Mouse (Mus musculus) liver (tissue): Measurements from ENCODE around the gene Gm8978.
A peak's percentile ranks its signal among the peaks of the same experiment; 100 is the strongest.
"Not testable (repeated sequence)": the region's sequence is repeated elsewhere in the genome, so short reads cannot be mapped to it uniquely, and the experiment has no call there.

Experiments
- DNase-seq: peaks from one replicate; pipeline ENCODE4 v3.0.0-alpha.2; 2020; ENCODE audit warnings: mixed read lengths

The Gm8978 gene

DNA sequence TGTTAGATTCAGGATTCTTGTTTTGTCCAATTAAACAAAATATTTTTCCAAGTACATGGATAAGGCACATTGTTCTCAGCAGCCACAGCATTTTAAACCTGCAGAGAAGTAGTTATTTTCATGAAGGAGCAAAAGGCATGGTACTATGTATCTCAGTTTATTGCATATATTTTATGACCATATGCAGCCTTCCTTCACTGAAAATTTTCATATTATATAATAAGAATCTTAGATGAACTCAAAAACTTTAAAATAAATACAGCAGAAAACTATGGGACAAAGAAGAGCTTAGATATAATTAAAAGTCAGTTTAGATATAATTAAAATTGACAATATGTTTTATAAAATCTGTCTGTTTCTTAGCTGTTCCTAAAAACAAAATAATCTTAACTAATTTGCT is at the start of gene Gm8978:
Gene Gm8978 (minus strand): TSS at position 101 of the 400 bp plus-strand sequence.
- DNase-seq: not testable (repeated sequence)

DNA sequence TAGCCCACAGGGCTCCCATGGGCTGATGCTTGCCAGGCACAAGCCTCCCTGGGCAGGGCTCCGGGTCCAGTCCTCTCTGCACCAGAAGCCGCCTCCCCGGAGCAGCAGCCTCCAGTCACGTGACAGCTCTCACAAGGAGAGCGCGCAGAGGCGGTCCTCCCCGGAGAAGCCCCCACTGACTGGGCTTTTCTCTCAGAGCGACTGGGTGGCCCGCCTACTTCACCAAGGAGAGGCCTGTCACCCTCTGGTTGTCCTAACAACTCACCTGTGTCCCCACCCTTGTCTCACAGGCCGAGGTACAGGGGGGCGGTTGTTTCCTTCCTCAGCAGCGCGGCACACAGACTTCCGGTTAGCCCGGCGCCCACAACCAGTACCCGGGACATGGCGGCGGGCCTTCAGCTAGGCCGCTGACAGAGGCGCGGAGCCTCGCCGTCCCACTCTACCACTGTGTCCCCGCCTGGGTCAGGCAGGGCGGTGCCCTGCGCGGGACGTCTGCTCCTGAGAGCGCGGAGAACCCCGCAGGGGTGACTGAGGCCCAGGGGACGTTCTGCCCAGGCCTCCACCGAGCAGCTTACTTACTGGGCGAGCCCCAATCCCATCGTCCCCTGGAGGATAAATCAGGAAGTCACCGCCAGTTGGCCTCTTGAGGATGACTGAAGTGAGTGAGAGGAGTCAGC is 35.3 kb downstream of the Gm8978 start:
- peak; percentile 58 for DNase-seq

DNA sequence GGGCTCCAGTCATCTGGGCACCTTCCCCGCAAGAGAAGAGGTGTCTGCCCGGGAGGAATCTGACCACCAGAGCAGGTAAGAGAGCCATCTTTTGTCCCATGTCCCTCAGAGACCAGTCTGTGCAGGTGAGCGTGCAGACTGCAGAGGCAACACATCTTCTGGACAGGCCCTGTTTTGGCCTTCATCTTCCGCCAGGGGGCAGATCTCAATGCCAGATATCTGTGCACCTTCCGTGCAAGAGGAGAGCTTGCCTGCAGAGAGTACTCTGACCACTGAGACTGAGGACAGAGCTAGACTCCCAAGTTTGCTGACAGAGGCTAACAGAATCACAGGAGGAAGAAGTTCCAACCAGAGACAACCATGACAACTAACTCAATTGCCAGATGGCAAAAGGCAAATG is 56.5 kb downstream of the Gm8978 start:
- not testable (repeated sequence) for DNase-seq
